Mouse (Mus musculus): ENCODE measurements at regions not wholly inside any gene's neighbourhood (a gene's known extent, or its start where the extent isn't known, plus 50 kb on each side); places are given as distances from the start of the nearest gene placed in this dataset.
A peak's percentile ranks its signal among the peaks of the same experiment; 100 is the strongest.

DNA sequence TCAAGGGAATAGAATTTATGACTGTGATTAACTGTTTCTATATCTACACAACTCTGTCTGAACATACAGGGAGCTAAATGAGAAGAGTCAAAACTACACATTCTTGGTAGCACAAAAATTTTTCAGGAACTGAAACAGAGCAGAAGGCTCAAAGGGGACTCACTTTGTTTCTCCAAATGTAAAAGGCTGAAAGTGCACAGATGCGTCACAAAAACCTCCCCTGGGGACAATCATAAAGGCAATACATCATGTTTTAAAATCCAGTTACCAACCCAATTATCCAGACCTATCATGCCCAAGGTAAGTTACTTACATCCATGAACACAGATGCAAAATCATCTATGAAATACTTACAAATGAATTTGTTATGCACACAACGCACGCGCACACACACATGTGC is 155.0 kb upstream of the Fndc3a start:
- peaks cover 4% of the 10 kb centered on the region; the same call in 1 of the 2 replicates for H3K4me1 ChIP-seq (ENCODE audit: control insufficient read depth, insufficient read depth, low read length)
- H3K9me3 ChIP-seq (replicated peaks; ENCODE audit: control insufficient read depth, low read length, poor library complexity, severe bottlenecking) = no peaks in the 10 kb centered on the region
- H3K27ac ChIP-seq (ENCODE audit: low read length) = no peak overlapping the region
- H3K36me3 ChIP-seq (ENCODE audit: control insufficient read depth, insufficient read depth, low read length) = no peaks in the 10 kb centered on the region
- no peak for ATAC-seq
- no peak overlapping the region for H3K9ac ChIP-seq (ENCODE audit: low read depth, low read length)
- H3K27me3 ChIP-seq (ENCODE audit: control insufficient read depth, insufficient read depth, low read depth, low read length) = no peaks in the 10 kb centered on the region
- H3K4me2 ChIP-seq (ENCODE audit: low read length) = no peak overlapping the region
- H3K4me3 ChIP-seq (ENCODE audit: low read depth, low read length) = no peak overlapping the region
- 91% methylated on average over 4 of the region's 4 CpGs for WGBS

DNA sequence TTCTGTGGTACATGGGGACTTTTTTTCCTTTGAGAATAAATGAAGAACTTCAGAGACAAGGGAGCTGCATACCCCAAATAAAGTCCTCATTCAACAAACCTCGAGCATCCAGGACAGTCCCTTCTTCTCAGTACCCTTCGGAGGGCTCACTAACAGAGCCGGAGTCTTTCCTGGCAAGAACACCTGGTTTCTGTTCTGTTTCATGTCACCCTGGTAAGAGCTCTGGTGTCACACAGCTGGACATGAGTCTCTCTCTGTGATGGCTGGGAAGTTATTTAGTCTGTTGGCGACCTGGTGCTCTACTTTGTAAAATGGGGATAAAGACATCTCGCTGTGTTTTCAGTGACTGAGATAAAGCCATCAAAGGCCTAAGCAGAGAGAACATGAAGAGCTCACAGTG is 154.3 kb upstream of the Fndc3a start:
- Histone ChIP-seq H3K27ac (ENCODE audit: low read length) (no peak overlapping the region), H3K9me3 (replicated peaks; ENCODE audit: control insufficient read depth, low read length, poor library complexity, severe bottlenecking) (no peaks in the 10 kb centered on the region), H3K4me1 (ENCODE audit: control insufficient read depth, insufficient read depth, low read length) (no peaks in the 10 kb centered on the region; the same call in 1 of the 2 replicates), H3K4me3 (ENCODE audit: low read depth, low read length) (no peak overlapping the region), H3K4me2 (ENCODE audit: low read length) (no peak overlapping the region), H3K27me3 (ENCODE audit: control insufficient read depth, insufficient read depth, low read depth, low read length) (no peaks in the 10 kb centered on the region), H3K36me3 (ENCODE audit: control insufficient read depth, insufficient read depth, low read length) (no peaks in the 10 kb centered on the region), H3K9ac (ENCODE audit: low read depth, low read length) (no peak overlapping the region)
- no peak for ATAC-seq
- WGBS = 72% methylated on average over 5 of the region's 5 CpGs

DNA sequence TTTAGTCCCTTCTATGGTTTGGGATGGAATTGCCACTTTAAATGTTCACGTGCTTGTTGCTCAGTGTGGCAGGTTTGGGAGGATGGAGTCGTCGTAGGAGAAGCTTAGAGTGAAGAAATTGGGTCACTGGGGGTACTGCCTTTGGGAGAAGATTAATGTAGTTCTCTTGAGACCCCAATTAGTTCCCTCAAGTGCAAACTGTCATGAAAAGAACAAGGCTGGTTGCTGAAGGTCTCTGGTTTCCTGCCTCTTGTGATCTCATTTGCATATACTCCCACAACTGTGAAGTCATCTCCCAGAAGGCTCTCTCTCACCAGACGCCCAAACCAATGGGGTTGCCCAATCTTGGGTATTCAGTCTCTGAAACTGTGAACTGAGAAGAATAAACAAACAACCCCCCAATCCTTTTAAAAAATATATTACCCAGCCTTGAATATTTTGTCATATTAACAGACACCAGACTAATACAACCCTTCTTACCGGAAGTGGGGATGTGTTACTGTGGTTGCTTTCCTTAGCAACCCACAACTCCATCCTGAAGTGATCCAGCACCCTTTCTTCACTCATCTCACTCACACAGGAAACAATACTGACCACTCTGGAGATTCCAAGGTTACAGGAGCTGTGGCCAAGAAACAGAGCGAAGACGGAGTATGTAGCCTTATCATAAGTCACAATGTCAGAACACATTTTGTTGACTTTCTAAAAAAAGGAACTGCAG is 153.2 kb upstream of the Fndc3a start:
- no peaks in the 10 kb centered on the region for H3K4me1 ChIP-seq (ENCODE audit: control insufficient read depth, insufficient read depth, low read length)
- H3K9ac ChIP-seq (ENCODE audit: low read depth, low read length) = no peak overlapping the region
- no peak overlapping the region for H3K4me2 ChIP-seq (ENCODE audit: low read length)
- no peak for ATAC-seq
- H3K4me3 ChIP-seq (ENCODE audit: low read depth, low read length) = no peak overlapping the region
- no peaks in the 10 kb centered on the region for H3K27me3 ChIP-seq (ENCODE audit: control insufficient read depth, insufficient read depth, low read depth, low read length)
- no peak overlapping the region for H3K27ac ChIP-seq (ENCODE audit: low read length)
- 81% methylated on average over 7 of the region's 7 CpGs for WGBS
- H3K36me3 ChIP-seq (ENCODE audit: control insufficient read depth, insufficient read depth, low read length) = no peaks in the 10 kb centered on the region
- no peaks in the 10 kb centered on the region for H3K9me3 ChIP-seq (replicated peaks; ENCODE audit: control insufficient read depth, low read length, poor library complexity, severe bottlenecking)

DNA sequence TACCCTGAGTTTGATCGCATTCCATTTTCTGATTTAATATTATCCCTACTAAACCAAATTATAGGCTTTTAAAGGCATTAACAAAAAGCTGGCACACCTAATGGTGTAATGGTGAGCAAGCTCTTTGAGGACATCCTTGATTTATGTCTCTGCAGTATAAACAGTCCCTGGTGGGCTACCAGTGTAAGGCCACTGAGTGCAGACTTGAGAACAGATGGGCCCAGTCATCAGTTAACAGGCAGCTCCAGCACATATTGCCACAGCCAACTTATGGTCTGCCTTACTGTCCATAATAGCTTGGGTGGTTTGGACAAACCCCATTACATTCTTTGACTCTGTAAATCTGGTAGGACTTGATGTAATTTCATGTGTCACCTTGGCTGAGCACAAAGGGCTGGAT is 144.4 kb upstream of the Fndc3a start:
- no peak overlapping the region for H3K9ac ChIP-seq (ENCODE audit: low read depth, low read length)
- no peaks in the 10 kb centered on the region for H3K9me3 ChIP-seq (replicated peaks; ENCODE audit: control insufficient read depth, low read length, poor library complexity, severe bottlenecking)
- WGBS = 96% methylated on average over 1 of the region's 1 CpGs
- H3K27ac ChIP-seq (ENCODE audit: low read length) = no peak overlapping the region
- H3K36me3 ChIP-seq (ENCODE audit: control insufficient read depth, insufficient read depth, low read length) = no peaks in the 10 kb centered on the region
- no peaks in the 10 kb centered on the region for H3K27me3 ChIP-seq (ENCODE audit: control insufficient read depth, insufficient read depth, low read depth, low read length)
- ATAC-seq = no peak
- H3K4me1 ChIP-seq (ENCODE audit: control insufficient read depth, insufficient read depth, low read length) = no peaks in the 10 kb centered on the region
- no peak overlapping the region for H3K4me2 ChIP-seq (ENCODE audit: low read length)
- H3K4me3 ChIP-seq (ENCODE audit: low read depth, low read length) = no peak overlapping the region

DNA sequence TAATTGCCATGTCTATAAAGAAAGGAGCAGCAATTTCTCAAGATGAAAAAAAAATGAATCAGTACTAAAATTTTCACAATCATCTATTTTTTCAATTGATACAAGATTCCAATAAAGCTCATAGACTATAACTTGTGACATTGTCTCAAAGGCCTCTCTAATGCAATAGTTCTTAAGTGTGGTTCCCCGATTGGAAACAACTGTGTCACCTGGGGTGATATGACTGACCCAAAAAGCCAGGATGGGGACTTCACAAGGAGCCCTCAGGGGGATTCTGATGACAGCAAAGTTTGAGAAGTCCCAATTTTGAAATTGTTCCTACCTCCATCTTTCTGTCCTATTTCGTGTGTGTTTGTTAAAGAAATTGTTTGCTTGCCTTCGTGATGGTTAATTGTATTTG is 143.3 kb upstream of the Fndc3a start:
- Histone ChIP-seq H3K9me3 (replicated peaks; ENCODE audit: control insufficient read depth, low read length, poor library complexity, severe bottlenecking) (no peaks in the 10 kb centered on the region), H3K4me1 (ENCODE audit: control insufficient read depth, insufficient read depth, low read length) (no peaks in the 10 kb centered on the region), H3K27ac (ENCODE audit: low read length) (no peak overlapping the region), H3K4me2 (ENCODE audit: low read length) (no peak overlapping the region), H3K27me3 (ENCODE audit: control insufficient read depth, insufficient read depth, low read depth, low read length) (no peaks in the 10 kb centered on the region), H3K9ac (ENCODE audit: low read depth, low read length) (no peak overlapping the region), H3K36me3 (ENCODE audit: control insufficient read depth, insufficient read depth, low read length) (no peaks in the 10 kb centered on the region), H3K4me3 (ENCODE audit: low read depth, low read length) (no peak overlapping the region)
- ATAC-seq = no peak
- 87% methylated on average over 3 of the region's 3 CpGs for WGBS

DNA sequence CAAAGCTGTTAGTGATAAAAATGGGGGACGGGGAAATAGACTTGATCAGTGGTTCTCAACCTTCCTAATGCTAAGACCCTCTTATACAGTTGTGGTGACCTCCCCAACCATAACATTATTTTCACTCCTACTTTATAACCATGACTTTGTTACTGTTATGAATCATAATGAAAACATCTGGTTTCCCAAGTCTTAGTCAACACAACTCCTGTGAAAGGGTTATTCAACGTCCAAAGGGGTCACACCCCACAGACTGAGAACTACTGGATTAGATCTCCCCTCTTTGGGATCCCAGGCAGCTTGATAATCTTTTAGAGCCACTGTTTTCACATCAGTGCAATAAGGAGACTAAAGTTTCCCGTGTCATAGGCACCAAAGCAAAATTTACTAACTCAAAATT is 141.1 kb upstream of the Fndc3a start:
- ATAC-seq = no peak
- H3K27ac ChIP-seq (ENCODE audit: low read length) = no peak overlapping the region
- 81% methylated on average over 3 of the region's 3 CpGs for WGBS

DNA sequence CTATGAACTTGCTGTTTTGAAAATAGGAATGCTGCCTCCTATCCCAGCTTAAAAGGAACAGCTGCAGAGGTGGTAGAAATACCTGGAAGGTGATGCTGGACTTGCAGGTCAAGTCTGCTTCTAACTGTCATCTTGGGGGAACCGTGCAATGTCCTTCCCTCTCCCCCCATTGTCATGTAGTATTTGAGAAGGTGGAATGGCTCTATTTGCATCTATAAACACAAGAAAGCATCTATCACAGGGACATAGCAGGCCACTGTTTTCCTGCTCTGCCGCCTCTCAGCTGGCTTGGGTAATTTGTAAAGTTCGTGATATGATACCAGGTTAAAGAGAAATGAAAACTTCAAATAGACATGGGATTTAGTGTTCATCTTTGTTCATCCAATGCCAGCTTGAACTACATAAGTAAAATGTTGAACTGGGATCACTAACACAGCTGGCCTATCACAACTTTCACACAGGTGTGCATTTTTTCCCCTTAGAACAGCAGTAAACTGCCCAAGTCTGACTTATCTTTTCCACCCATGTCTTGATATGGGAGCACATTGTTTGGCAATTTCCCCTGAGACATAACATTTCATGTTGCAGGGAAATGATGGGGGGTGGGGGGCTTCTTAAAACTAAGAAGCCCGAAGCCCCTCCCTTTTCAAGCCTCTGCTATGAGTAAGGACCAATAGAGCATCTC is 138.6 kb upstream of the Fndc3a start:
- Histone ChIP-seq H3K9me3 (replicated peaks; ENCODE audit: control insufficient read depth, low read length, poor library complexity, severe bottlenecking) (no peaks in the 10 kb centered on the region), H3K36me3 (ENCODE audit: control insufficient read depth, insufficient read depth, low read length) (no peaks in the 10 kb centered on the region), H3K4me1 (ENCODE audit: control insufficient read depth, insufficient read depth, low read length) (peaks cover 19% of the 10 kb centered on the region), H3K4me2 (ENCODE audit: low read length) (no peak overlapping the region), H3K4me3 (ENCODE audit: low read depth, low read length) (no peak overlapping the region), H3K27ac (ENCODE audit: low read length) (no peak overlapping the region), H3K27me3 (ENCODE audit: control insufficient read depth, insufficient read depth, low read depth, low read length) (no peaks in the 10 kb centered on the region), H3K9ac (ENCODE audit: low read depth, low read length) (no peak overlapping the region)
- no peak for ATAC-seq
- WGBS = 90% methylated on average over 4 of the region's 4 CpGs

More for the DNA sequence above, 141.1 kb upstream of the Fndc3a start:
- Histone ChIP-seq H3K4me3 (ENCODE audit: low read depth, low read length) (no peak overlapping the region), H3K4me2 (ENCODE audit: low read length) (no peak overlapping the region), H3K36me3 (ENCODE audit: control insufficient read depth, insufficient read depth, low read length) (no peaks in the 10 kb centered on the region), H3K9ac (ENCODE audit: low read depth, low read length) (no peak overlapping the region), H3K9me3 (replicated peaks; ENCODE audit: control insufficient read depth, low read length, poor library complexity, severe bottlenecking) (no peaks in the 10 kb centered on the region), H3K4me1 (ENCODE audit: control insufficient read depth, insufficient read depth, low read length) (peaks cover 5% of the 10 kb centered on the region), H3K27me3 (ENCODE audit: control insufficient read depth, insufficient read depth, low read depth, low read length) (no peaks in the 10 kb centered on the region)

DNA sequence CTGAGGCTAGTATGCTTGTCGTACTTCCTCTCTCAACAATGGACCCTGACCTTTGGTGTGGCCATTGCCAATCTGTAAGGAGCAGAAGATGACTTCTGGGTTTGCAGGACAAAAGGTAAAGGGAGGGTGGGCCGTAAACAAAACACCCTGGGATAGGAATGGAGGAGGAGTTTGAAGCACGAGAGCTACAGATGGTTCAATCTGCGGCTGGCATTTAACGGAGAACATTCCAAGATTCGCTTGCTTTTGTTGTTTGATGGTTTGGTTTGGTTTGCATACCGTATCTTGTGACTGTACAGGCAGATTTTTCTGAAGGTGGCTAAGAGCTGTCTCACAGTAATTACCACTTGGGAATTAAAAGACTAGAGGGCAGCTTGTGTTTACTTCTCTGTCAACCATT is 137.7 kb upstream of the Fndc3a start:
- Histone ChIP-seq H3K27me3 (ENCODE audit: control insufficient read depth, insufficient read depth, low read depth, low read length) (no peaks in the 10 kb centered on the region), H3K9ac (ENCODE audit: low read depth, low read length) (no peak overlapping the region), H3K27ac (ENCODE audit: low read length) (no peak overlapping the region), H3K4me2 (ENCODE audit: low read length) (no peak overlapping the region), H3K9me3 (replicated peaks; ENCODE audit: control insufficient read depth, low read length, poor library complexity, severe bottlenecking) (no peaks in the 10 kb centered on the region), H3K36me3 (ENCODE audit: control insufficient read depth, insufficient read depth, low read length) (no peaks in the 10 kb centered on the region), H3K4me3 (ENCODE audit: low read depth, low read length) (no peak overlapping the region), H3K4me1 (ENCODE audit: control insufficient read depth, insufficient read depth, low read length) (peaks cover 19% of the 10 kb centered on the region)
- 80% methylated on average over 7 of the region's 7 CpGs for WGBS
- ATAC-seq = no peak

DNA sequence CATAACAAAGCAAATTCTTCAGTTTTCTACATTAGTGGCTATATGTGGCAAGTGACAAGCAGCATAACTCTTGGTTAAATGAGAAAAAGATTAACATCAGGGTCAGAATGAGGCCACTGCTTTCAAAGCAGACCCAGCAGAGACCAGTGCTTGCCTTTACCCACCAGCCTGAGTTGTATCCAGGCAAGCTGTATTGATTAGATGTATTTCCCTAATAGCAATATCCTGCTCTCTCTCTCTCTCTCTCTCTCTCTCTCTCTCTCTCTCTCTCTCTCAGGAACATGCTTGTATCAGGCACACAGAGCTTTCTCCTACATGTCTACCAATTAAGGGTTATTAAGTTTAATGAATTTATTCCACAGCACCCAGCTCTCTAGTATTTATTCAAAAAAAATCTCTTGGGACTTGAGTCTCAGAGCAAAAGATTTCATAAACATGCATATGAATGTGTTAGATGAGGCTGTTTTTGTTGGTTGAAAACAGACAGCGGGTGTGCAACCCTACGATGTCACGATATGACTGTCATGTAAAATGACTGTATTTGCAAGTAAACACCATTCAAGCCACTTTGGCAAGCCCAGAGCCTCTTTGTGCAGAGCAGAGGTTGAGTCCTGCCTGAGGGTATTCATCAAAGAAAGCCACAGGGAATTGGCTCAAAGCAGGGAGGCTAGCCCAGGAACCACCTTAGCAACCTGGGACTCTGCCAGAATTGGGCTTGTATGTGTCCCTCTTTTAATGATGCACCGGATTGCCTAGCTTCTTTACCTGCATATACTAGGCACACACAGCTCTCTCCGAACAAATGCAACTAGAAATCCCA is 136.0 kb upstream of the Fndc3a start:
- peaks cover 19% of the 10 kb centered on the region for H3K4me1 ChIP-seq (ENCODE audit: control insufficient read depth, insufficient read depth, low read length)
- peak; percentile 37 for ATAC-seq
- no peak overlapping the region for H3K4me2 ChIP-seq (ENCODE audit: low read length)
- H3K36me3 ChIP-seq (ENCODE audit: control insufficient read depth, insufficient read depth, low read length) = no peaks in the 10 kb centered on the region
- no peaks in the 10 kb centered on the region for H3K9me3 ChIP-seq (replicated peaks; ENCODE audit: control insufficient read depth, low read length, poor library complexity, severe bottlenecking)
- 61% methylated on average over 5 of the region's 5 CpGs for WGBS
- H3K4me3 ChIP-seq (ENCODE audit: low read depth, low read length) = no peak overlapping the region
- H3K27ac ChIP-seq (ENCODE audit: low read length) = peak overlapping the region; percentile 47
- H3K9ac ChIP-seq (ENCODE audit: low read depth, low read length) = no peak overlapping the region
- H3K27me3 ChIP-seq (ENCODE audit: control insufficient read depth, insufficient read depth, low read depth, low read length) = no peaks in the 10 kb centered on the region
